Mouse (Mus musculus) embryonic facial prominence, embryonic 10.5 days (tissue): ENCODE results near the gene Kcnip4. TPM values are rescaled to one million over a fixed set of nuclear protein-coding genes. Genes with fewer than 3 reads are reported as not detected.

Source experiments
- DNase-seq: peaks from one replicate; pipeline ENCODE4 v3.0.0-alpha.2; 2017; ENCODE audit warnings: low spot score
- H3K27ac ChIP-seq: fragments of 300-500 bp; sonication (generic); replicated peaks from 2 replicates; pipeline ENCODE4 v1.5.1; 2016; ENCODE audit warnings: mild to moderate bottlenecking
- H3K27me3 ChIP-seq: fragments of 300-500 bp; sonication (generic); replicated peaks from 2 replicates; pipeline ENCODE4 v1.6.1; 2016; ENCODE audit warnings: low read depth, mild to moderate bottlenecking; ENCODE audit not compliant: poor library complexity, severe bottlenecking
- H3K36me3 ChIP-seq: fragments of 300-500 bp; sonication (generic); replicated peaks from 2 replicates; pipeline ENCODE4 v1.6.1; 2016; ENCODE audit warnings: mild to moderate bottlenecking, moderate library complexity
- H3K4me1 ChIP-seq: fragments of 300-500 bp; sonication (generic); 2 replicates; pipeline ENCODE4 v1.6.1; 2016
- H3K4me3 ChIP-seq: fragments of 300-500 bp; sonication (generic); 2 replicates; pipeline ENCODE4 v1.5.1; 2016; ENCODE audit warnings: mild to moderate bottlenecking, moderate library complexity
- H3K9me3 ChIP-seq: fragments of 300-500 bp; sonication (generic); 2 replicates; pipeline ENCODE4 v1.6.1; 2016; ENCODE audit warnings: mild to moderate bottlenecking
- WGBS: fragments of 180-500 bp; shearing (Covaris S2); methylation state at CpG from one replicate; pipeline ENCODE4 v1.1.7; 2016; 5-methylcytosine and 5-hydroxymethylcytosine counted together
- polyA plus RNA-seq: library from polyadenylated mRNA; unstranded; fragments of >200 nt; fragmentation: Nextera tagmentation; extraction: Ambion mirVana; gene quantifications from 2 replicates; pipeline ENCODE4 v1.2.1, GENCODE M21; 2016

Kcnip4 gene
- polyA plus RNA-seq, 1 experiment from 2014 or later, result 0.98 TPM

DNA sequence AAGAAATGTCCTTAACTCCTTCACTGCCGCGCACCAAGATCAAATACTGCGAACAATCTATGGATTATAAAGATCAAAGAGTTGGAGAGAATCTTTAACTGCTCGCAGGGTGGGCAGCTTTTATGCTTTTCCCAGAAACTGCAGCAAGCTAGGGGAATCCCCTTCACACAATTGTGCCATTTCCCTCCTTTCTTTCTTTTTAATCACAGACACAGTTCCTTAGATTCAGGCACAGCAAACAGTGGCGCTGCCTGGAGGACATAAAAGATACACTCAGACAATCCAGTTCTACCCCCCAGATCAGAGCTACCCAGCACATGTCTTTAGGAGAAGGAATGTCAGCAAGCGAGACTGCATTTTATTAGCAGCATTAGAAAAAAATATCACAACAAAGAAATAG, 239.9 kb downstream of the Kcnip4 start:
- no peaks in the 10 kb centered on the region for H3K9me3 ChIP-seq
- peaks cover 7% of the 10 kb centered on the region for H3K4me1 ChIP-seq
- DNase-seq, result no peak
- no peak overlapping the region for H3K4me3 ChIP-seq
- no peaks in the 10 kb centered on the region for H3K36me3 ChIP-seq
- H3K27ac ChIP-seq, result no peak overlapping the region
- WGBS, result 60% methylated on average over 6 of the region's 6 CpGs
- H3K27me3 ChIP-seq, result no peaks in the 10 kb centered on the region

- 74% methylated on average over 5 of the region's 5 CpGs for WGBS
- Histone ChIP-seq H3K9me3 (no peaks in the 10 kb centered on the region), H3K4me3 (no peak overlapping the region), H3K27ac (no peak overlapping the region), H3K36me3 (no peaks in the 10 kb centered on the region), H3K4me1 (peaks cover 7% of the 10 kb centered on the region), H3K27me3 (no peaks in the 10 kb centered on the region)
- DNase-seq, result no peak
Measured at GRCm38 (mm10) chr5:49283403-49283802, 241.3 kb downstream of the Kcnip4 start.

GRCm38 (mm10) chr5:49271864-49272263, 252.8 kb downstream of the Kcnip4 start:
- H3K27me3 ChIP-seq, result no peaks in the 10 kb centered on the region
- H3K27ac ChIP-seq, result no peak overlapping the region
- no peaks in the 10 kb centered on the region for H3K36me3 ChIP-seq
- DNase-seq, result no peak
- no peaks in the 10 kb centered on the region for H3K4me1 ChIP-seq
- no peaks in the 10 kb centered on the region for H3K9me3 ChIP-seq
- H3K4me3 ChIP-seq, result no peak overlapping the region

DNA sequence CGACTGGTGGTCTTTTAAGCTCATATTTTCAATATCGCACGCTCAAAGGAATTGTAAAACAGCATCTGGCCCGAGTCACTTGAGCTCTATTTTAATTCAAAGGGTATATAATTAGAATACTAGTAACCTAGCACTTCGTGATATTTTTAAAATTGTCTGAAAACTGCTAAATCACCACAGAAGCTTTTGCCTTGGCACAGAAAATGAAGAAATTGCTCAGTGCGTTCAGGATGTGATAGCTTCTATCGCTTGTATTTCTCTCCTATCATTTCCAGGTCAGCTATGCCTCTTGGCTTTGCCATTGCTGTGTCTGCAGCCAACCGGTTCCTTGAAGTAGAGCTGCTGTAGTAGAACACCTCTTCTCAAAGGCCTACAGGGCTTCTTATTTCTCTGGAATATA, 255.9 kb downstream of the Kcnip4 start:
- no peak overlapping the region for H3K27ac ChIP-seq
- WGBS, result 91% methylated on average over 8 of the region's 8 CpGs
- no peaks in the 10 kb centered on the region for H3K27me3 ChIP-seq
- H3K36me3 ChIP-seq, result no peaks in the 10 kb centered on the region
- H3K4me1 ChIP-seq, result no peaks in the 10 kb centered on the region
- H3K9me3 ChIP-seq, result no peaks in the 10 kb centered on the region
- no peak overlapping the region for H3K4me3 ChIP-seq
- DNase-seq, result no peak

- H3K4me3 ChIP-seq, result no peak overlapping the region
- no peak for DNase-seq
- H3K9me3 ChIP-seq, result no peaks in the 10 kb centered on the region
- H3K27ac ChIP-seq, result no peak overlapping the region
- no peaks in the 10 kb centered on the region for H3K27me3 ChIP-seq
- H3K4me1 ChIP-seq, result no peaks in the 10 kb centered on the region
- 91% methylated on average over 4 of the region's 4 CpGs for WGBS
- no peaks in the 10 kb centered on the region for H3K36me3 ChIP-seq
Measured at GRCm38 (mm10) chr5:49259356-49259755, 265.4 kb downstream of the Kcnip4 start.

GRCm38 (mm10) chr5:49256850-49257249, 267.9 kb downstream of the Kcnip4 start:
- H3K4me3 ChIP-seq, result no peak overlapping the region
- no peaks in the 10 kb centered on the region for H3K27me3 ChIP-seq
- WGBS, result 87% methylated on average over 3 of the region's 3 CpGs

DNA sequence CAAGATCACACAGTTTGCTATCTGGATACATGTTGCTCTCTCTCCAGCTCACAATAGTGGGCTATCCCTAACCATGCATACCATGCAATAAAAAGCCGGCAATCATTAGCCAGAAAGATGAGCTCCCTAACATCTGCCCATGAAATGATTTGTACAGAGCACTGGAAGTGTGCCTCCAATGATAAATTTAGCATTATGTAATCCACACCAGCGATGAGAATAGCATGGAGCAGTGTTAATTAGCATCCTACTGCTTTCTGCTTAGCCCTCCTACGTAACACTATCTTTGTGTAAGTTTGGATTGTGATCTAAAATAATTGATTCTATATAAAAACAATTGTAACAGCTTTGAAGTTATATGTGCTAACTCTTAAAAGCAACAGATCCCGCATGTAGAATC, 268.7 kb downstream of the Kcnip4 start:
- H3K4me3 ChIP-seq, result no peak overlapping the region
- DNase-seq, result no peak
- H3K9me3 ChIP-seq, result no peaks in the 10 kb centered on the region
- WGBS, result 85% methylated on average over 4 of the region's 4 CpGs
- no peaks in the 10 kb centered on the region for H3K27me3 ChIP-seq
- H3K4me1 ChIP-seq, result no peaks in the 10 kb centered on the region
- no peaks in the 10 kb centered on the region for H3K36me3 ChIP-seq
- no peak overlapping the region for H3K27ac ChIP-seq

More at GRCm38 (mm10) chr5:49256850-49257249, 267.9 kb downstream of the Kcnip4 start:
- Histone ChIP-seq H3K4me1 (no peaks in the 10 kb centered on the region), H3K9me3 (no peaks in the 10 kb centered on the region), H3K36me3 (no peaks in the 10 kb centered on the region), H3K27ac (no peak overlapping the region)
- no peak for DNase-seq

- 87% methylated on average over 2 of the region's 2 CpGs for WGBS
Measured at GRCm38 (mm10) chr5:49247081-49247480, 277.6 kb downstream of the Kcnip4 start.

GRCm38 (mm10) chr5:49244414-49244813, 280.3 kb downstream of the Kcnip4 start:
- 76% methylated on average over 4 of the region's 4 CpGs for WGBS
- no peaks in the 10 kb centered on the region for H3K9me3 ChIP-seq

More at GRCm38 (mm10) chr5:49247081-49247480, 277.6 kb downstream of the Kcnip4 start:
- H3K27me3 ChIP-seq, result no peaks in the 10 kb centered on the region
- H3K27ac ChIP-seq, result no peak overlapping the region
- no peak for DNase-seq
- no peaks in the 10 kb centered on the region for H3K9me3 ChIP-seq
- no peaks in the 10 kb centered on the region for H3K36me3 ChIP-seq
- no peaks in the 10 kb centered on the region for H3K4me1 ChIP-seq
- H3K4me3 ChIP-seq, result no peak overlapping the region

GRCm38 (mm10) chr5:49241708-49242107, 283.0 kb downstream of the Kcnip4 start:
- Histone ChIP-seq H3K27ac (no peak overlapping the region), H3K9me3 (no peaks in the 10 kb centered on the region), H3K36me3 (no peaks in the 10 kb centered on the region), H3K4me1 (no peaks in the 10 kb centered on the region), H3K4me3 (no peak overlapping the region), H3K27me3 (no peaks in the 10 kb centered on the region)
- no peak for DNase-seq
- WGBS, result 95% methylated on average over 6 of the region's 6 CpGs

More at GRCm38 (mm10) chr5:49244414-49244813, 280.3 kb downstream of the Kcnip4 start:
- no peak overlapping the region for H3K4me3 ChIP-seq
- DNase-seq, result no peak
- no peak overlapping the region for H3K27ac ChIP-seq
- H3K36me3 ChIP-seq, result no peaks in the 10 kb centered on the region
- H3K4me1 ChIP-seq, result no peaks in the 10 kb centered on the region
- no peaks in the 10 kb centered on the region for H3K27me3 ChIP-seq

DNA sequence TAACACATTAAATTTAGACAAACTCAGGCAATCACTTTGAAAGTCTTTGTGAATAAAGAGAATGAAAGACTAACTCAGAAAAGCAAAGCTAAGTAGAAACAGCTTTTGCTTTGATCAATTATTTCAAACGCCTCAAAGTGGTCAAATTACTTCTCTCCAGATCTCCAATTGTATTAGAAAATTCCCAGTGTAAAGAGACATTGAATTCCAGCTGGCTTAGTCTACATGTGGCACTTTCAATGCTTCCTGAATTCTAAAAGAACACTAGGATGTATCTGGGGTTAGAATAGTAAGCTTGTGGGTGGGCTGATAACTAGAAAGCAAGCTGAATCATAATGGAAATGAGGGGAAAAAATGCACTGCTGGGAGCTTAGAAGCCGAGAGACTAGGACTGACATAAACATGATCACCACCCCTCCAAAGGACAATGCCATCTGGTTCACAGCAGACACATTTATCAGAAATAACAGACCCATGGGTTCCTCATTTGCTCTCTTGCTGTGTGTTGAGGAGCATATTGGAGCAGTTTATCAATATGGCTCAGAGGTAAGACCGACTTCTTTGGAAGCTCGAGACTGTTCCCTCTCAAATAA, 323.4 kb downstream of the Kcnip4 start:
- no peak overlapping the region for H3K27ac ChIP-seq
- DNase-seq, result no peak
- no peaks in the 10 kb centered on the region for H3K36me3 ChIP-seq
- WGBS, result 68% methylated on average over 4 of the region's 4 CpGs
- H3K9me3 ChIP-seq, result no peaks in the 10 kb centered on the region
- H3K4me3 ChIP-seq, result no peak overlapping the region
- H3K27me3 ChIP-seq, result no peaks in the 10 kb centered on the region
- H3K4me1 ChIP-seq, result no peaks in the 10 kb centered on the region

- 87% methylated on average over 1 of the region's 1 CpGs for WGBS
- Histone ChIP-seq H3K27ac (no peak overlapping the region), H3K36me3 (no peaks in the 10 kb centered on the region), H3K4me1 (no peaks in the 10 kb centered on the region), H3K9me3 (no peaks in the 10 kb centered on the region), H3K27me3 (no peaks in the 10 kb centered on the region), H3K4me3 (no peak overlapping the region)
- no peak for DNase-seq
Measured at GRCm38 (mm10) chr5:49188236-49188635, 336.5 kb downstream of the Kcnip4 start.

GRCm38 (mm10) chr5:49150116-49150811, 374.4 kb downstream of the Kcnip4 start:
- H3K27me3 ChIP-seq, result no peaks in the 10 kb centered on the region
- H3K9me3 ChIP-seq, result no peaks in the 10 kb centered on the region
- no peaks in the 10 kb centered on the region for H3K4me1 ChIP-seq
- DNase-seq, result no peak
- WGBS, result 82% methylated on average over 2 of the region's 2 CpGs
- H3K36me3 ChIP-seq, result no peaks in the 10 kb centered on the region
- H3K27ac ChIP-seq, result no peak overlapping the region
- H3K4me3 ChIP-seq, result no peak overlapping the region
